Mouse (Mus musculus) forelimb bud, embryonic 11.5 days (tissue): ENCODE results near the gene Gtf2ird1.
"Not testable (repeated sequence)": the region's sequence is repeated elsewhere in the genome, so short reads cannot be mapped to it uniquely, and the experiment has no call there.

Experiments
- DNase-seq: peaks from one replicate; pipeline ENCODE4 v3.0.0-alpha.2; 2012; ENCODE audit warnings: low read depth, low spot score

Gtf2ird1 gene

DNA sequence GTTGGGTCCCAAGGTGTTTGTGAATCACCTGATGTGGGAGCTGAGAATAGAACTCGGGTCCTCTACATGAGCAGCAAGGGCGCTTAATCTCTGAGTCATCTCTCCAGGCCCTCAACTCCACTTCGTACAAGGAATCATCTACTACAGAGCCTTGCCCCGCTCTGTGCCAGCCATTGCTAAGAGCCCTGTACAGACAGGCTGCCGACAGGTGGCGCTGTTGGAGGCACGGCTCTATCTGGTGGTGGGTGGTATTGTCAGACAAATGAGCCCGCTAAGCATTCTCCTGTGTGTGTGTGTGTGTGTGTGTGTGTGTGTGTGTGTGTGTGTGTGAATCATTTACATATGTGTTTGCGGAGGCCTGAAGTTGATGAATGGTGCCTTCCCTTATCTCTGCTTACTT lies 111.1 kb downstream of the Gtf2ird1 start:
- no peak for DNase-seq

DNA sequence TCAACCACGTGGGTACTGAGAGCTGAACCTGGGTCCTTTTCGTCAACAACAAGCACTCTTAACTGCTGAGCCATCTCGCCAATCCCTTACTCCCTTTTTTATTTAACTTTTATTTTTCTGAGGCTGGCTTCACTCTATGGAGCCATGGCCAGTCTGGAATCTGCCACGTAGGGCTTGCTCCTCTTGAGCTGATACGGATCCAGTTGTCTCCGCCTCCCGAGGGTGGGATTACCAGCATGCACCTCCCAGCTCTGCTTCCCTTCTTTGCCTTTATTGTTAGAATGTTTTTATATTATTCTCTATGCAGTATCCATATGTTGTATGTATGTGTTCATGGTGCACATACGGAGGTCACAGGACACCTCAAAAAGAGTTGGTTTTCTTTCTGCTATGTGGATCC lies 112.4 kb downstream of the Gtf2ird1 start:
- no peak for DNase-seq

DNA sequence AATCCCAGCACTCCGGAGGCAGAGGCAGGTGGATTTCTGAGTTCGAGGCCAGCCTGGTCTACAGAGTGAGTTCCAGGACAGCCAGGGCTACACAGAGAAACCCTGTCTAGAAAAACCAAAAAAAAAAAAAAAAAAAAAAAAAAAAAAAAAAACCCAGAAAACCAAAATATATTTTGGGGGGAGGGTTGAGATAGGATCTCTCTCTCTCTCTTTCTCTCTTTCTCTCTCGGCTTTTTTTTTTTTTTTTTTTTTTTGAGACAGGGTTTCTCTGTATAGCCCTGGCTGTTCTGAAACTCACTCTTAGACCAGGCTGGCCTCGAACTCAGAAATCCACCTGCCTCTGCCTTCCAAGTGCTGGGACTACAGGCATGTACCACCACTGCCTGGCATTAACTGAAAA lies 113.0 kb downstream of the Gtf2ird1 start:
- not testable (repeated sequence) for DNase-seq

DNA sequence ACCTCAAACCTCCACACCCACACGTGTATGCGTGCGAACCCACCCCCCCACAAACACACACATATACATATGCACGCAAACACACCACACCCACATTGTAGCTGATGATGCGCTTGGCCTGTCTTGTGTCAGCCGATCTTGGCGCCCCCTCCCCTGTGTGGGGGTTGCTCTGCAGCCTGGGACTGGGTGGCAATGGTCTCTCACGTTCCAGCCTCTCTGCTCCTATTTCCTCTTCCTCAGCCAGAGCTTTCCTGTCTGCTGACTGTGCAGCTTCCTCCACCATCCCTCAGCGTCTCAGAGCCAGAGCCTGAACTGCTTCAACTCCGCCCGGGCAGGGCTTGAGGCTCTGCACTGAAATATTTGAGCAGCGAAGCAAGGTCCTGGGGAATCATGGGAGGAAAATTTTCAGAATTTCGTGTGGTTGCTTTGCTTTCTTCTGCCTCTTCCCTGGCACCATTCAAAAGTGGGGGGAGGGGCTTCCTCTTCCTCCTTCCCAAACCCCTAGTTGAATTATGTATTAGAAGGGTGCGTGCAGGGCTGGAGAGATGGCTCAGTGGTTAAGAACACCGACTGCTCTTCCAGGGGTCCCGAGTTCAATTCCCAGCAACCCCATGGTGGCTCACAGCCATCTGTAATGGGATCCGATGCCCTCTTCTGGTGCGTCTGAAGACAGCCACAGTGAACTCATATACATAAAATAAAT lies 113.9 kb downstream of the Gtf2ird1 start:
- no peak for DNase-seq

DNA sequence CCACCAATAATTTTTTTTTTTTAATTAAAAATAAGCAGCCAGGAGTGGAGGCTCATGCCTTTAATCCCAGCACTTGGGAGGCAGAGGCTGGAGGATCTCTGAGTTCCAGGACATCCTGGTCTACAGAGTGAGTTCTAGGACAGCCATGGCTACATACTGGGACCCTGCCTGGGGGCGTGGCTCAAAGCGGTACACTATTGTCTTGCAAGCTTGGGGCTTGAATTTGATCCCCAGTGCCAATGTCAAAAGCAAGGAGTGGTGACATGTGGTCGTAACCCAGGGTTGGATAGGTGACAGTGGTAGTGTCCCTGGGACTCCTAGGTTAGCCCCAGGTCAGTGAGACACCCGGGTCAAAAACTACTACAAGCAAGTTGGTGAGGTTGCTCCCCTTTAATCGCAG lies 114.8 kb downstream of the Gtf2ird1 start:
- DNase-seq, result no peak

DNA sequence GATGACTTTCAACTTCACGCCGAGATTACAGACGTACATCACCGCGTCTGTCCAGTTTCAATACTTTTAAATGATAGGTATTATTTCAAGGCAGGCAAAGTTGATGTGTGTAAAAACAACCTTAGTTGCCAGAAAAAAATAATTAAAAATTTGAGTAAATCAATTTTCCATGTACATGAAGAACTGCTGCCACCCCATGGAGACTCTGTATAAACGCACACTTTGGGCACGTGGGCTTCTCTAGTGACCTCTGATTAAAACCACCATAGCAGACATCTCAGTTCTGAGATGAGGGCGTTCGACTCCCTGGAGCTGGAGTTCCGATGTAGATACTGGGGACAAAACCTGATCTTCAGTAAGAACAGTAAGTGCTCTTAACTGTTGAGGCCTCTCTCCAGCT lies 115.2 kb downstream of the Gtf2ird1 start:
- DNase-seq, result no peak

DNA sequence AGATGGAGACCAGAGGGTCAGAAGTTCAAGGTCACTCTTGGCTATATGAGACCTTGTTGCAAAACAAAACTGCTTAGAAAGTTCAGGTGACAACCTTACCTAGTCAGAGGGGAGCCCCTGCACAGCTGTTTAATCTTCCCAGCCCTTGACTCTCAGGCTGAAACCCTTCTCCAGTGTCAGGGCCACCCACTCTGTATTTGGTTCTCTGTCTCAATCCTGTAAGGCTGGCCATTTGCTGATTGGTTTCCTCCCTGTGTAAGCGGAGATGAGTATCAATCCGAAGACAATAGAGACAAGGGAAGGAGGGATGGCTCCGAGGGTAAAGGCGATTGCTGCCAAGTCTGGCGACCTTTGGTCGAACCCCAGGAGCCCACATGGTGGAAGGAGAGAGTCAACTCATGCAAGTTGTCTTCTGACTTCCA lies 116.4 kb downstream of the Gtf2ird1 start:
- no peak for DNase-seq

DNA sequence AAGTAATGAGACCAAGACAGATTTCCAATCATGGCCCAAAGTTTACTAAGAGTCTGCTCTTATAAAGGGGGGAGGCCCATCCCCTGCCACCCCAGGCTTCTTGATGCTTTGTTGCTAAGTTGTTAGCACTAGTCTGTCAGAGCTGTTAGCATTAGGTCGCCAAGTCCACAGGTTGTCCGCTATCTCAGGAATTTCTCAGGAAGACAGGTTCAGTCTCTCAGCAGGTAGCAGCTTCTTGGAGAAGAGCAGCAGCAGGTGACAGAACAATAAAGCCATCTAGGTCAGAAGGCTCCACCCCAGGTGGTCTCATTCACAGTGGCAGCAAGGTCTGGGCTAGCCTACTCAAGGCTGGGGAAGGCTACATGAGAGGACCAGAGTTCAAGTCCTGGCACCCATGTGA lies 119.5 kb downstream of the Gtf2ird1 start:
- not testable (repeated sequence) for DNase-seq

DNA sequence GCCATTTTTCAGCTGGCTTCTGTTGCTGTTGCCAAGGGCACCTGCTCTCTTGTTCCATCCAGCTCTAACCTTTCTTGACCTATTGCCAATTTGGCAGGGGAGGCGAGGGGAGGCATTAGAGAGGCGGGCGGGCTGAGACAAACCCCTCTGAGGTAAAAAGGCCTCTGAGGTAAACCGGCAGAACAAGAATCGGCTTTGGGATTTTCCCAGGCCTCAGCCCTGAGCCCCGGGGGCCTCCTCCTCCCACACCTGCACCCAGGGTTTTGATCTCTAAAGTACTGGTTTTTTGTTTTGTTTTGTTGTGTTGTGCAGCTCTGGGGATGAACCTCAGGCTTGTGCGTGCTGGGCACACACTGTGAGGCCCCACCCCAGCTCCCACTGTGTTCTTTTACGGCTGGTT lies 123.8 kb downstream of the Gtf2ird1 start:
- no peak for DNase-seq

DNA sequence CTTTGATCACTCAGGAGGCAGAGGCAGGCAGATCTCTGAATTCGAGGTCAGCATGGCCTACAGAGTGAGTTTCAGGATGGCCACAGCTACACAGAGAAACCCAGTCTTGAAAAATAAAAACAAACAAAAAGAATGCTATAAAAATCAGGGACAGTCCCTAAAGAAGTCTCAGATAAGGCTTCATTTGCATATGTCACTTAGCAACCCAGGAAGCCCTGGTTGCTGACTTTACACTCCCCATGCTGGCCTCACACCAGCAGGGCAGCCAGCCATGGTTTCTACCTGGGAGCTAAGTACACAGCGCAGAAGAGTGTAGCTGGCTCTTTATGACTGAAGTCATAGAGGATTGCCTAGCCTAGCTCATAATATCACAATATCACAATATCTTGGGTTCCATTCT lies 126.4 kb downstream of the Gtf2ird1 start:
- no peak for DNase-seq

DNA sequence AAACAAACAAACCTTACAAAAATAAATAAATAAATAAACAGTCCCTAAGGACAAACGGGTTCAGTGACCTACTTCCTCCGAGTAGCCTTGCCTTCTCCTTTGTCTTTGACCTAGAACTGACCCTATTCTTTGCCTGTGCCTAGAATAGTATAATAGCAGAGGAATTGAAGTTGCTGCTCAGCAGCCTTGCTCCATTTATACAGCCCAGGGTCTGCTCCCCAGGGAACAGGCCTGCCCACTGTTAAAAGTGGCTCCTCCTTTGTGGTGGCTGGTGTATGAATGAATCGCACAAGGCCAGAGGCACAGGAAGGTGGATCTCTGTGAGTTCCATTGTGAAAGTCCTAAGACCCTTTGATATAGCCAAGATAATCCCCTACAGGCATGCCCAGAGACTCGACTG lies 127.2 kb downstream of the Gtf2ird1 start:
- no peak for DNase-seq

DNA sequence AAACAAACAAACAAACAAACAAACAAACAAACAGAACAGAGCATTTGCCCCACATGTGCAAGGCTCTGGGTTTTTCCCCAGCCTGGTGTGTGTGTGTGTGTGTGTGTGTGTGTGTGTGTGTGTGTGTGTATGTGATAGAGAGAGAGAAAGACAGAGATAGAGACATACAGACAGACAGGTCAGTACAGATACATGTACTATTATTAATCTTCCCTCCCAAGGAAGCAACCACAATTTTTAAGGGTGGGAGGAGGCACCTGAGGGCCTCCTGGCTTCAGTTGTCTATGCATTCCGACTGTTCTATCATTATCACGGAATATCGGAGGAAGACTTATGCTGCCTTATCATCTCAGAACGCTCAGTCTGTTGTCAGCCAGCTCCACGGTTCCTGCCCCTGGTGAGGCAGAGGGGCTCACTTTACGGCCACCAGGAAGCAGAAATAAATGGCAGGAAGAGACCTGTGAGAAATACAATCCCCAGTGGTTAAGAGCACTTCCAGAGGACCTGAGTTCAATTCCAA lies 128.0 kb downstream of the Gtf2ird1 start:
- DNase-seq, result no peak

DNA sequence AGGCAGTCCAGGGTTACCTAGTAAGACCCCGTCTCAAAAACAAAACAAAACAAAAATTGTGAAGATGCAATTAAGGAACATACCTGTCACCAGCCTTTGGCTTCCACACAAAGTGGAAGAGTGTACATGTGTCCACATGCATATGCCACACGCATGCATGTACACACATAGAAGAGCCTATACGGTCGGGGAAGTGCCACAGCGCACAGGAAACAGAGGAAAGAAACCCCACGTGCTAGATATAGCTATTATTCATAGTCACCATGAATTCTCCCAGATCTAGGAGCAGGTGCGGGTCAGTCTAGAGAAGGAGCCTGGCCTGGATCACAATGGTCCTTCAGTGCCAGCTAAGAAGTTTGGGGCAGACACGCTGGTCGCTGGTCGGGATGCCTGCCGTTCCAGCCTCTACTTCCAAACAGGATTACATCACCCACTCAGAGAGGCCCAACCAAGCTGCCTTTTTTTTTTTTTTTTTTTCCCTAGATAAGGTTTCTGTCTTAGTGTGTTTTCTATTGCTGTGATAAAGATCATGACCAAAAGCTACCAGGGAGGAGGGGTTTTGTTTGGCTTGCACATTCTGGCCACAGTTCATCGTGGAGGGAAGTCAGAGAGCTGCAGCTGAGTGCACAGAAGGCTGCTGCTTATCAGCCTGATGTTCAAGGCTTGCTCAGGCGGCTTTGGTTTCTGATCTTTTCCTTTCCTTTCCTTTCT lies 130.5 kb downstream of the Gtf2ird1 start:
- no peak for DNase-seq

DNA sequence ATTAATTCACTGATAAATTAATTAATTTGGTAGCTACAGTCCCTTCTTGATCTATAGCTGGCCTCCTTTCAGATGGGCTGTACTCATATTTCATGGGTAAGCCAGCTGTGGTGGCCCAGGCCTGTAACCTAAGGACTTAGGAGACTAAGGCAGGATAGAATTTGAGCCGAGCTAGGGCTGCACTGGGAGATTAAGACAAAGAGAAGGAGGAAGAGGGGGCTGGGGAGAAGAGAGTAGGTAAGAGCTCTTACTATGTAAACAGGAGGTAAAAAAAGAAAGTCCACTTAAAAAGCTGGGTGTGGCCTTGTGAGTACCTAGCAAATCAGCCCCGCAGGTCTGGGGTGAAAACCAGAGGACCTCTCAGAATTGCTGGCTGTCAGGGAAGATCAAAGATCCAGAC lies 132.6 kb downstream of the Gtf2ird1 start:
- no peak for DNase-seq

DNA sequence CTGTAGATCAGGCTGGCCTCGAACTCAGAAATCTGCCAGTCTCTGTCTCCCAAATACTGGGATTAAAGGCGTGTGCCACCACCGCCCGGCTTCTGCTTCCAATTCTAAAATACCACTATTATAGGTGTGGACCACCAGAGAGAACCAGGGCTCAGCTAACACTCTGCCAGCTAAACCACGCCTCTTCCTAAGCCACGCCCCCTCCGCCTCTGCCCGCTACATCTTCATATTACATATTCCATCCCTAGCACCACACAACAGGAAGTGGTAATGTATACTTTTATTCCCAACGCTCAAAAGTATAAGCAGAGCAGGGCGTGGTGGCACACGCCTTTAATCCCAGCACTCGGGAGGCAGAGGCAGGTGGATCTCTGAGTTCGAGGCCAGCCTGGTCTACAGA lies 133.2 kb downstream of the Gtf2ird1 start:
- no peak for DNase-seq

DNA sequence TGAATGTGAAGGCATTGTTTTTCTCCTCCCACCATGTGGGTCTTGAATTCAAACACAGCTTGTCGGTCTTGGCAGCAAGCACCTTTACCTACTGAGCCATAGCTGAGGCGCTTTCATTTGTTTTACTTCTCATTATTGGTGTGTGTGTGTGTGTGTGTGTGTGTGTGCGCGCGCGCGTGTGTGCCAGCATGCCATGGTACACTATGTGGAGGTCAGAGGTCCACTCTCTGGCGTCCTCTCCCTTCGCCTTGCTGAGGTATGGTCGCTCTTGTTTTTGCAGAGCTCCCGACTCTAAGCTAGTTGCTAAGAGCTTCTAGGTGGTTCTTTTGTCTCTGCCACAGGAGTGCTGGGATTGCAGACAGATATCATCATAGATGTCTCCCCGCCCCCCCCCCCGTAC lies 134.2 kb downstream of the Gtf2ird1 start:
- no peak for DNase-seq

DNA sequence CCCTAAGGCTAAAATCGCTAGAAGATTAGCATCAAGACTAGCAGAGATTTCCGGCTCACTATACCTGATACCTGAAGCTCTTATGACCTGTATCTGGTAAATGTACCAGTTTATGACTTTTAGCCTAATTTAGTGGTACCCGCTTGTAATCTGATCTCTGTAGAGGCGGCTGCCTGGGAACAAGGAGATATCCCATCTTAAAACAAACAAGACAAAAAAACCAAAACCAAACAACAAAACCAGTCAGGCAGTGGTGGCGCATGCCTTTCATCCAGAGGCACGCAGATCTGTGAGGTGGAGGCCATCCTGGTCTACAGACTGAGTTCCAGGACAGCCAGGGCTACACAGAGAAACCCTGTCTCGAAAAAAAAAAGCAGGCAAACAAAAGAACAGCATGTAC lies 134.8 kb downstream of the Gtf2ird1 start:
- DNase-seq, result no peak

DNA sequence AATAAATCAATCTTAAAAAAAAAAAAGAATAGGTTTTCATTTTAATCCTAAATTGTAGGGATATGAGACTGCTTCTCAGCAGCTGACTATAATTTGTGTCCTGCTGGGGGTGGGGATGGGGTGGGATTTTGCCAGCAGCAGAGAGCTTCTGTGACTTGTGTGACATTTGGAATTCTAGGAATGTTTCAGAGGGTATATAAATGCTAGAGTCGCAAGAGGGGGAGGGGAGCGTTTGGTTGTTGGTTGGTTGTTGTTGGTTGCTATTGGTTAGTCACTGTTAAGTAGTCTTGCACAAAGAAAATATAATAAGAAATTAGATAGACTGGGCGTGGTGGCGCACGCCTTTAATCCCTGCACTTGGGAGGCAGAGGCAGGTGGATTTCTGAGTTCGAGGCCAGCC lies 137.6 kb downstream of the Gtf2ird1 start:
- no peak for DNase-seq

DNA sequence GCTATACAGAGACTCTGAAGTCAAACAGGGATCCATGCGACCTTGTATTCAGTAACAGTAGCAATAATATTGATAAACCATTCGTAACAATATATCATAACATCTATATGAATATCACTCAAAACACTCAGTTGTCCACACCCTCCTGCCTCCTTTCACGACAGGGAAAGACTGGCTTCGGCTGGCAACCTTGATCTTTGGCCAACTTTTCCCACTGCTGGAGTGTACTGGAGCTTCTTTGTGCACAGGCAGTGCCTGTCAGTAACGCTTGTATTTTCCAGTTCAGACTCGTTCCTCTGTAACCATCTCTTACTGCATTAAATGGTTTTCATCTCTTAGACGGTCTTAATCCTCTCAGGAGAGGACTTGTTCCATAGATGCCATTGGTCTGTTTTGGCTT lies 139.8 kb downstream of the Gtf2ird1 start:
- no peak for DNase-seq

DNA sequence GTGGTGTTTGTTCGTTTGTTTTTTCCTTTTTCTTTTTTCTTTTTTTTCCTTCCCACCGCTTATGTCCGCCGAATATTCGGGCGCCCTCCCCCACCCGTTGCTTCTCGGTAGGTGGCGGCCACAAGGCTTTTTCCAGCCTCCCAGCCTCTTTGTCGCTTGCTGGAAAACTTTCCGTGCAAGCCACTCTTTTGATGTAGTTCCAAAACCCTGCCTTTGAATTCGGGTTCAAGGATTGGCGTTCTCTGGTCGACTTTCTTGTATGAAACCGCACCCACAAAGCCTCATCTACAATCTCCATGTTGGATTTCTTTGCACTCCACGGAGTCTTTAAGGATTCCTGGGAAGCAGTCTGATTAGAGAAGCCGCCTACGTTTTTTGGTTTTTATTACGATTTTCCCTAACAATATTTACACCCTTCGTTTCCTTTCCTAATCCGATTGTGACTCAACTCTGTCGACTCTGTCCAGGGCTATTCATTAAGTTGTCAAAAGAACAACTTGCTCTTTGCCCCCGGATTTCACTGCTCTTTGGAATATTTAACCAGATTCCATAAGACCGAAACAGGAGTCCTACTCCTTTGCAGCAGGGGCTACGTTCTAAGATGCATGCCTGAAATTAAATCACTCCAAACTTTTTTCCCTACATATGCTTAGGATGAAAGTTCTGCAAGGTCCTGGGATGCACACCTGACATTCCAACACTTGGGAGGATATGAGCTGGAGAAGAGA lies 140.7 kb downstream of the Gtf2ird1 start:
- peak; percentile 65 for DNase-seq

DNA sequence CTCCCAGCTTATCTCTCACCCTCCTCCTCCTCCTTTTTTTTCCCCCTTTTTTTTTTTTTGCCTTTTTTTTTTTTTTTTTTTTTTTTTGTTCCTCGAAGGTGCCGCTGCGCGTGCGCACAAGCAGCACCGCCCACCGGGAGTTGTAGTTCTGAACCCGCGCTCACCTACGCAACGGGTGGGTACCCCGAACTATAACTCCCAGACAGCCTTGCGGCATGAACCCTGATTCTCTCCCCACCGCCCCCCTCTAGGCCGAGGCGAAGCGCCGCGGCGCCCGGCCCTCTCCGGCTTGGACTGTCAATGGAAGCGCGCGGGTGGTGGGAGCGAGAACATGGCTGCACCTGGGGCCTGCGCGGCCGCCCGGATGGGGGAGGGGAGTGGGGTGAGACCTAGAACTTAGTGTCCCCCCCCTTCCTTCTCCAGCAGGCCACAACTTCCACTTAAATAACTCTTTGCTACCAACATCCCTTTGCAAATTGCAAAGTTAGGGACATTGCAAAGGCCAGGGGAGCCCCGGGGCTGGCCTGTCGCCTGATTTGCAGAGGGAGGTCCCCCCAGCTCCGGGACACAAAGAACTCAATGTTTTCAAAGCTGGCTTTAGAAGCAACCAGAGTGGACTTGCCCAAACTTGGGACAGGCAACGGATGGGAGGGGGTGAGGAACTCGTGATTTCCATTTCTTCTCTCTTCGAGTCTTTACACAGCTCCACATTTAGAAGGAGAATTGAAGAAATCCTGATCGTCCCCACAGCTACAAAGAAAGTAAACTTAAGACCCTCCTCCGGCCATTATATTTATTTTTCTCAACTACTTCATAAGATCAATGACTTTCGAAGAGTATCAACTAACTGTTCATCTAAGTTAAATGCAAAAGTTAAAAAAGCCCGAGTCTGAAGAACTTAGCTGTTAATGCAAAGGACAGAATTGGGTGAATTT lies 141.6 kb downstream of the Gtf2ird1 start, which contains the start of gene Gtf2i:
Gene Gtf2i, minus strand, starts transcription at position 73 of the 935 bp plus-strand sequence.
- peak; percentile 98 for DNase-seq
